Mouse (Mus musculus) CH12.LX (cell line): ENCODE measurements at regions not wholly inside any gene's neighbourhood (a gene's known extent, or its start where the extent isn't known, plus 50 kb on each side); places are given as distances from the start of the nearest gene placed in this dataset.

Experiments used
- CHD2 ChIP-seq: IDR thresholded peaks from 2 replicates; pipeline ENCODE4 v1.6.1; 2011; ENCODE audit warnings: low read length, improper control_type of control experiment
- CTCF ChIP-seq, 2 experiments: IDR thresholded peaks in 1 of 2; conservative IDR thresholded peaks in 1 of 2; 2 replicates each; pipeline ENCODE4 v1.5.1; 2011 to 2012; ENCODE audit warnings: low read depth in 2 of 2, low read length in 2 of 2, improper control_type of control experiment in 1 of 2, inconsistent platforms in 1 of 2, mild to moderate bottlenecking in 1 of 2, moderate library complexity in 1 of 2
- E2F4 ChIP-seq: IDR thresholded peaks from 2 replicates; pipeline ENCODE4 v1.6.1; 2011; ENCODE audit warnings: low read depth, low read length, improper control_type of control experiment; ENCODE audit not compliant: insufficient replicate concordance
- ETS1 ChIP-seq: conservative IDR thresholded peaks from 2 replicates; pipeline ENCODE4 v1.6.1; 2012; ENCODE audit warnings: low read depth, mild to moderate bottlenecking, inconsistent platforms, low read length, improper control_type of control experiment, moderate library complexity
- KAT2A ChIP-seq: IDR thresholded peaks from 2 replicates; pipeline ENCODE4 v1.6.1; 2012; ENCODE audit warnings: low read length, improper control_type of control experiment, inconsistent platforms; ENCODE audit not compliant: insufficient replicate concordance
- POLR2A ChIP-seq: IDR thresholded peaks from 2 replicates; pipeline ENCODE4 v1.6.1; 2011; ENCODE audit warnings: low read depth, mild to moderate bottlenecking, improper control_type of control experiment, low read length
- USF2 ChIP-seq: conservative IDR thresholded peaks from 2 replicates; pipeline ENCODE4 v1.6.1; 2011; ENCODE audit warnings: low read depth, low read length, improper control_type of control experiment
- ZKSCAN1 ChIP-seq: IDR thresholded peaks from 2 replicates; pipeline ENCODE4 v1.6.1; 2012; ENCODE audit warnings: low read depth, inconsistent platforms, low read length, improper control_type of control experiment, borderline replicate concordance
- ZMIZ1 ChIP-seq: IDR thresholded peaks from 2 replicates; pipeline ENCODE4 v1.6.1; 2012; ENCODE audit warnings: low read depth, mild to moderate bottlenecking, inconsistent platforms, low read length, improper control_type of control experiment

GRCm38 (mm10) chr13:44329701-44330100, 399.6 kb upstream of the Jarid2 start:
- TF ChIP-seq POLR2A (no peak), CTCF (conservative IDR thresholded peaks at IDR 0.05 in 1 of 2, IDR thresholded peaks at IDR 0.05 in 1 of 2; ENCODE audit: low read depth in 2 of 2, low read length in 2 of 2) (no peak), USF2 (no peak), ZKSCAN1 (no peak), KAT2A (no peak), ZMIZ1 (no peak), CHD2 (no peak), ETS1 (no peak), E2F4 (no peak)
